Mouse (Mus musculus) adrenal gland, adult (tissue): Measurements from ENCODE around the gene Vsnl1.
A peak's percentile ranks its signal among the peaks of the same experiment; 100 is the strongest.

ENCODE experiments used
- DNase-seq, 2 experiments: peaks; one replicate each; pipeline ENCODE4 v3.0.0; 2022 to 2023; ENCODE audit warnings: low spot score in 1 of 2; ENCODE audit not compliant: inconsistent age in 2 of 2

Gene Vsnl1

GRCm38 (mm10) chr12:11389141-11389540 lies 47.3 kb downstream of the Vsnl1 start:
- DNase-seq: no peak

- no peak for DNase-seq
These were observed 51.7 kb downstream of the Vsnl1 start for GRCm38 (mm10) chr12:11384754-11385153.

DNA sequence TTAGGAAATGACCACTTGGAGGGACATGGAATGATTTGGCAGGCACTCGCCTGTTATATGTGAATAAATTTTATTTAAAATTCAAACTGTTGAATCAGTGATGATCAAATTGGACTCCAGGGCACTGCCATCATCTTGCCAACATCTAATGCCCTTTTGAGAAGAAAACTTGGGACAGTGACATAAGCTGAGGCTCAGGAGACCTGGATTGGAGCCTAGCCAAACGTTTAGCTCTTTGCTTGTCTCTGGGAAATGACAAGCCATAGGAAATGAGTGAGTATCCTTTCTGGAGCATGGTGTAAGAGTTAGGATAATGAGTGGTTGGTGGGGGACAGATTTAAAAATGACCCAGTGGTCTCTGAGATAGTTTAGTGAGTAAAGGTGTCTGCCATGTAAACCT lies 57.0 kb downstream of the Vsnl1 start:
- DNase-seq: no peak

GRCm38 (mm10) chr12:11370056-11370455 lies 66.4 kb downstream of the Vsnl1 start:
- DNase-seq: peak; percentile 52 to 79

GRCm38 (mm10) chr12:11367099-11367765 lies 69.2 kb downstream of the Vsnl1 start:
- DNase-seq: no peak

GRCm38 (mm10) chr12:11364870-11365269 lies 71.5 kb downstream of the Vsnl1 start:
- no peak for DNase-seq

GRCm38 (mm10) chr12:11362435-11362834 lies 74.0 kb downstream of the Vsnl1 start:
- no peak for DNase-seq

DNA sequence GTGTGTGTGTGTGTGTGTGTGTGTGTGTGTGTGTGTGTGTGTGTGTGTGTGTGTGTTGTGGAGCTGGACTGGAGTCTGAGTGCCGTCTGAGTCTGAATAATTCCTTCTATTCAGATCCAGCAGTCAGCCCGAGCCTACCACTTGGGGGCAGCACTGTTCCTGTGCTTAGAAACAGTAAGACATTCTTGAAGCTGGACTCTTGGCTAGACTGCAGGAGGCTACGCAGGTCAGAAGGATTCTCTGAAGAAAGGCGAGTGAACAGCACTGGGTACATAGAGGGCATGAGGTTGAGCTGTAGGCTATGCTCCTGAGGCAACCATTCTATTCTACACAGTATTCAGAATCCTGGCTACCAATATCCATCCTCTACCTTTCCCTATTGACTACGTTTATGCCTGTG lies 85.5 kb downstream of the Vsnl1 start:
- peak; percentile 79 to 93 for DNase-seq

GRCm38 (mm10) chr12:11349870-11350269 lies 86.5 kb downstream of the Vsnl1 start:
- no peak for DNase-seq

GRCm38 (mm10) chr12:11348423-11348822 lies 88.0 kb downstream of the Vsnl1 start:
- DNase-seq: no peak

GRCm38 (mm10) chr12:11345963-11346362 lies 90.5 kb downstream of the Vsnl1 start:
- DNase-seq: no peak

DNA sequence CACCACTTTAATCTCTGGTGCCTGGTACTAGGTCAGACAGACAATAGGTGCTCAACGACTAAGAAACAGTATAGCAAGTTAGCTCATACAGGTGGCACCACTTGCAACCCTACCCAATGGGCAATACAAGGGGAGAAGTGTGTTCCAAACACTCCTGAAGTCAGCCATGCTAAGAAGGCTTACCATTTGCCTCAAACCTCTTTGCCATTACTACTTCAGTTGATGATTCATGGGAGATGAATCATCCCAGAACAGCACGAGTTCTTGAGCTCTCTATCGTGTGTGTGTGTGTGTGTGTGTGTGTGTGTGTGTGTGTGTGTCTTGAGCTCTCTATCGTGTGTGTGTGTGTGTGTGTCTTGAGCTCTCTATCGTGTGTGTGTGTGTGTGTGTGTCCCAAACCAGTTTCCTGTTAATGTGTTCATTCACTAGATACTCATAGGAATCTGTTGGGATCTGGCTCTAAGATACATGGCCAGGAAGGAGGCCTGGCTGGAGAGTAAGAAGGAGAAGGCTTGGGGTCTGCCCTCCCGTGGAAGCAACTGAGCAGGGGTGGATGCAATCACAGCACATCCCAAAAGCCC lies 94.3 kb downstream of the Vsnl1 start:
- peak in 1 of 2 experiments; percentile 65 for DNase-seq

GRCm38 (mm10) chr12:11338251-11338650 lies 98.2 kb downstream of the Vsnl1 start:
- DNase-seq: peak in 1 of 2 experiments; percentile 36

DNA sequence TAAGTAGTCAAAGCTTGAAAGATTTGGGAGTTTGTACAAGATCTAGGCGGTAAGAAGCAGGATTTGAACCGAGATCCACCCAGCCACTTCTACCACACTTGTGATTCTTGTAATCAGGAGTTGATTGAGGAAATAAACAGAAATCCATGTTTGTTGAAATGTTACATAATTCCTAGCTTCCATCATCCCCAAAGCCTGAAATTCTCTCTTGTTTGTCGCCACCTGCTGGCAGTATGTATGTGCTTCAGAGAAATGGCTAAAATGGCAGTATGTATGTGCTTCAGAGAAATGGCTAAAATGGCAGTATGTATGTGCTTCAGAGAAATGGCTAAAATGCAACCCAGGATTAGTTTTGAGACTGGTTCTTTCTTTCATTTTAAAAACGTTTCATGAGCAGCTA lies 99.6 kb downstream of the Vsnl1 start:
- peak; percentile 55 to 88 for DNase-seq

DNA sequence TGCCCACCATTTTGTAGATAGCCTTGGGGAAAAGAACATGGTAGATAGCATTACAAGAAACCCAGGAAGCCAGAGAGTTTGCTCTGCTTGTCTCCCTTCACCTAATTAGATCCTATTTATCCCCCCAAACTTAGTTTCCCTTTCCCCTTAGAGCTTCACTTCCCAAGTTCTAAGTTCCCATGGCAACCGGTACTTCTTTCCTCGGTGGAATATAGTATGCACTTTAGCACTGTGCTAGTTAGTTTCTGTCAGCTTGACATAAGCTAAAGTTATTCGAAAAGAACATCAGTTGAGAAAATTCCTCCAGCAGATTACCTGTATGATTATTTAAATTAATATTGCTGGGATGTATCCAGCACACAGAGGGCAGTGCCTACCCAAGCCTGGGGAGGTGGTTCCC lies 109.9 kb downstream of the Vsnl1 start:
- no peak for DNase-seq

- DNase-seq: peak in 1 of 2 experiments; percentile 58
These were observed 111.9 kb downstream of the Vsnl1 start for GRCm38 (mm10) chr12:11324480-11324879.

DNA sequence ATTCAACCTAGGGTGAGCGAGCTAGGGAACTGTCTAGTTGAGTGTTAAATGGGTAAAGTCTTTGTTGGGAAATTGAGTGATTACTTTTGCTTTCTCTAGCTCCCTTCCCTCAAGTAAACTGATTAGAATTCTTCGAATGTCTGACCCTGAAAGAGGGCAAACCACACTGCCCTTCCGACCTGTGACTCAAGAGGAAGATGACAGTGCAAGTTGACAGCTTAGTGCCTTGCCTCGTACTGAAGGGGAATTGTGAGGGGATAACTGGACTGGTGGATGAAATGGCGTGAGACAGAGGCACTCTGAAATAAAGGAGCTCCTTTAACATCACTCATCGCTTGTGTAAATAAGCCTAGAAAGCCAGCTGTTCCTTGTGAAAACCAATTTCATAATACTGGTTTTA lies 118.7 kb downstream of the Vsnl1 start:
- DNase-seq: peak; percentile 60 to 76

DNA sequence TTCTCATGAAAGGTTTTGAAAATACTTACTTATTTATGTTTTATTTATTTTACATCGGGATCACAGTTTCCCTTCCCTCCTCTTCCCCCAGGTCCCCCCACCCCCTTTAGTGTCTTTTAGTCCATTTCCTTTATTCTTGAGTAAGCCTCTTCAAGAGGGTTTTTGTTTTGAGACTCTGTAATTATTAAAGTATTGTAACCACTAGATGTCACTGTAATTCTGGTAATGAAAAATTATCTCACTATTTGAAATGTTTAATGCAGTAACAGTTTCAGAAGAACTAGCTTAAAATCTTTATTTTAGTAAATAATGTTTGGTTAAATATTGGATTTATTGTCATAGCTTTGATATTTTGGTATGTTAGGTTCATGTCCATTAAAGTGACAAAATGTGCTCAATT lies 122.6 kb downstream of the Vsnl1 start:
- no peak for DNase-seq

DNA sequence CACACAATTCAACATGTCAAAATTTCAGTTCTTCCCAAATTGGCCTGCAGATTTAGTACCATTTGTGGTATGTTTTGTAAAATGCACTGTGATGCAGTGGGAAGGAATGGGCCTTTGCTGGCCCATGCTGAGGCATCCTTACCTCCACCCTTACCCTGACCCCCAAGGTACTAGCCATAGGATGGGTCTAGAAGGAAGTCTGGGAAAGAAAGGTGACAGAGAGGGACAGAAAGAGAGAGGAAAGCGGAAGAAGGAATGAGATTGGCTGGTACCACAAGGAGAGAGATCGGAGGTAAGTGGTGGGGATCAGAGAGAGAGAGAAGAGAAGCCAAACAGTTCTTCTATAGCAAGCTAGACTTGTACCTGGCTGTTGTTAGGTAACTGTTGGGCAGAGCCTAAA lies 125.3 kb downstream of the Vsnl1 start:
- DNase-seq: no peak

DNA sequence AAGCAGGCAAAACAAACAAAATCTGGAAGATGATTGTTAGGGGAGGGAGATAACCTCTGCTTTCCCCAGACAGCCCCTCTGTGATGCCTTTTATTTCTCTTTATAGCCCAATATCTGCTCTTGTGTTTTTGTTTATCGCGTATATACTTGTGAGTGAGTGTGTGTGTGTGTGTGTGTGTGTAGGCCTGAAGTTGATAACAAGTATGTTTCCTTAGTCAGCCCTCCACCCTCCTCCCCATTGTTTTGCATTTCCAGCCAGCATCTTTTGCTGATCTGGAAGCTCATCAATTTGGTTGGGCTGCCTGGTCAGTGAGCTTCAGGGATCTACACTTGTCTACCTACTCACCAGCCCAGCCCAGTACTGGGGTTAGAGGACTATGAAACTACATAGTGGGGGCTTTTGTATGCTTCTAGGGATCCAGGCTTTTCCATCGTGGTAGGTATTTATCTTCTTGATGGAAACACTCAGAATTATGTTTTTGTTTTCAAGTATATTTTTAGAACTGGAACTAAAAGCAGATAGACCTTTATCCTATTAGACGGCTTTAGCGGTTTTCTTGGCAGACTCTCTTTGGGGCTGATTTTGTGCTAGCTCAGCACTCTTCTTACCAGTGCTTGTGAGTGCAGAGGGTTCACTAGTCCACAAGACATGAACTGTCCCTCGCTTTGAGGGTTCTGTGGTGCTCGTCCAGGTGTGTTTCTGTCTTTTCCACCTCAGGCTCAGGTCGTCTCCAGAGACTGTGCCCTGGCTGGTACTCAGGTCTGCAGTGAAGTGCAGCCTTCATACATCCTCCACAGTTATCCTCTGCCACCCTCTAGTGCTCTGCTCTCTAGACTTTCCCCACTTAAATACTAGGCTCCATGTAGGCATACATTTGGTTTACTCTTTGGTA lies 129.4 kb downstream of the Vsnl1 start:
- DNase-seq: no peak

- no peak for DNase-seq
These were observed 135.6 kb downstream of the Vsnl1 start for GRCm38 (mm10) chr12:11300858-11301257.

- DNase-seq: no peak
These were observed 150.0 kb downstream of the Vsnl1 start for GRCm38 (mm10) chr12:11286382-11286781.
